Mouse (Mus musculus) left cerebral cortex, adult 18-20 months (tissue): ENCODE data around the gene Rwdd2a. TPM values are rescaled to one million over a fixed set of nuclear protein-coding genes. Genes with fewer than 3 reads are reported as not detected.
"Not testable (repeated sequence)": the region's sequence is repeated elsewhere in the genome, so short reads cannot be mapped to it uniquely, and the experiment has no call there.

Source experiments
- DNase-seq, 2 experiments: peaks; one replicate each; pipeline ENCODE4 v3.0.0; 2021 to 2022; ENCODE audit warnings: low spot score in 2 of 2, mixed read lengths in 1 of 2
- total RNA-seq, 2 experiments: library from RNA; stranded (reverse); gene quantifications; 2 replicates each; pipeline ENCODE4 v1.2.3; 2021

Rwdd2a gene
- total RNA-seq, 2 experiments from 2014 or later: 22.4 to 26.8 TPM

DNA sequence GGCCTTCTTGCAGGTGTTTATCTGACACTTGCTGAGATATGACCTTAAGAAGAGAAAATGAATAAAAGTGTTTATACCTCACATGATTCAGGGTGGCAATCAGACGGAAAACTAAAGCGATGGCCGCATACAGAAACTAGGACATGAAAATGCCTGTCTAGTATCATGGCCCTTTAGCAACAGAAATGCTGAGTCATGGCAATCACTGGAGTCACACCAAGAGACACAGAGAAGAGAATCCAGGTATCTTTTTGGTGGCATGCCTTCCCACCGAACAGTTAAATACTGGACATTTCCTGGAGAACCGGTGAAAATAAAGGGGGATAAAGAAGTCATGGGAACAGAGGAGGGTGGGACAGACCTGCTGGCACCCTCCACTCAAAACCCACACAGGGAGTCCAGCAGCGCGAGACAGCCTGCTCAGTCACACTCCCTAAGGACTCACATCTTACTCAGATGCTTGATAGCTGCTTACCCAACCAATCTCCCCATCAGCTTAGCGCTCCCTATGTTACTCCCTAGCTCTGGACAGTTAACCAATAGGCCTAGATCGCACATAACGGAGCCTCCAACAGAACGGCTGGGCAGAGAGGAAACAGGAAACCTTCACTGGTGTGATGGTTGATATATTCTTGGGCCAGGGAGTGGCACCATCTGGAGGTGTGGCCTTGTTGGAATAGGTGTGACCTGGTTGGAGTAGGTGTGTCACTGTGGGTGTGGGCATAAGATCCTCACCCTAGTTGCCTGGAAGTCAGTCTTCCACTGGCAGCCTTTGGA is 15.4 kb downstream of the Rwdd2a start:
- no peak for DNase-seq

DNA sequence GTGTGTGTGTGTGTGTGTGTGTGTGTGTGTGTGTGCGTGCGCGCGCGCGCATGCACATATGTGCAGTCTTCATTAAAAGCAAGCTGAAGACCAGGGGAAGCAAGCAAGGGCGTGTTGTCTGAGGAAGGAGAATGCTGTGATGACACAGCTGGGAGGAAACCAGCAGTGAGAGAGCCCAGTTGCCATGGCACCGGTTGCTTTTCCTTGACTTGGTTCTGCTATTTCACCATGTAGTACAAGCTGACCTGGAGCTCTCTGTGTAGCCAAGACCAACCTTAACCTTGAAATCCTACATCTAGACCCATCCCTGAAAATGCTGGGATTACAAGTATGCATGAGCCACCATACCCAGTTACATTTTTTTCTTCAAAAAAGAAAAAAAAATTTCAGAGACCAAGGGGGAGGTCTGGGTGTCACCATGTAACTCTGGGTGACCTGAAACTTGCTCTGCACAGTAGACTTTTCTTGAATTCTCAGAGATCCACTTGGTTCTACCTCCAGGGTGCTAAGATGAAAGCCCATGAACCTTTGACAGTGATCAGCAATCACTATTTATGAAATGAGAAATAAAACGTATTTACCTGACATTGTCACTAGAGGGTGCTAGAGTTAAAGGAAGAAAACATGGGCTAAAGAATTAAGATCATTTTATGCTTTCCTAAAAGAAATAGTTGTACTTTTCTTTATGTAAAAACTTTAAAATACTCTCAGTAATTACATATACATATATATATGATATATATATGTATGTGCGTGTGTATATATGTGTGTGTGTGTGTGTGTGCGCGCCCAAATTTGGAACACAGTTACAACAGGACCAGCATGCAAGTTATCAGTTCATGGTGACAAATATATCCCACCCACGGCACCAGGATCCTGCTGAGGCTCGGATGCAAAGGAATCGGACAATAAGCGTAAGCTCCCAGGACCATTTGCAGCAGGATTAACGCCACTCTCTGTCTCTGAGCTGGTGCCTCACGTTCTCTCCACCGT is 21.2 kb downstream of the Rwdd2a start:
- peak; percentile 43 to 65 for DNase-seq

DNA sequence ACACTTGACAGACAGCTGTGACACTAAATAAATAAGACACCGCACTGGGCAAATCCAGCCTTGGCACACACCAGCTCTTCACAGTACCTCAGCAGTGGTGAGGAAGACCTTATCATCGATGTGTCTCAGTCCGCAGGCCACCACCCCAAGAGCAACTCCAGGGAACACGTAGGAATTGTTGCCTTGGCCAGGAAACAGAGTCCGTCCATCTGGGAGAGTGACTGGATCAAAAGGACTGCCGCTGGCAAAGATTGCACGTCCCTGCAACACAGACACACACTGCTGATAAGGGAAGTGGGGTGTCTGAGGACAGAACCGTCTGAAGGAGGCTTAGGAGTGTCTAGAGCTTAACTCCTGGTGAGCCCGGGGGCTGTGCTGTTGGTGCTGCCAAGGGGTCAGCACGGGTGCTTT is 22.6 kb downstream of the Rwdd2a start:
- not testable (repeated sequence) for DNase-seq

DNA sequence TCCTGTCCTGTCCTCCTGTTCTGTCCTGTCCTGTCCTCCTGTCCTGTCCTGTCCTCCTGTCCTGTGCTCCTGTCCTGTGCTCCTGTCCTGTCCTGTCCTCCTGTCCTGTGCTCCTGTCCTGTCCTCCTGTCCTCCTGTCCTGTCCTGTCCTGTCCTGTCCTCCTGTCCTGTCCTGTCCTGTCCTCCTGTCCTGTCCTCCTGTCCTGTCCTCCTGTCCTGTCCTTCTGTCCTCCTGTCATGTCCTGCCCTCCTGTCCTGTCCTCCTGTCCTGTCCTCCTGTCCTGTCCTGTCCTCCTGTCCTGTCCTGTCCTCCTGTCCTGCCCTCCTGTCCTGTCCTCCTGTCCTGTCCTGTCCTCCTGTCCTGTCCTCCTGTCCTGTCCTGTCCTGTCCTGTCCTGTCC is 25.2 kb downstream of the Rwdd2a start:
- not testable (repeated sequence) for DNase-seq

DNA sequence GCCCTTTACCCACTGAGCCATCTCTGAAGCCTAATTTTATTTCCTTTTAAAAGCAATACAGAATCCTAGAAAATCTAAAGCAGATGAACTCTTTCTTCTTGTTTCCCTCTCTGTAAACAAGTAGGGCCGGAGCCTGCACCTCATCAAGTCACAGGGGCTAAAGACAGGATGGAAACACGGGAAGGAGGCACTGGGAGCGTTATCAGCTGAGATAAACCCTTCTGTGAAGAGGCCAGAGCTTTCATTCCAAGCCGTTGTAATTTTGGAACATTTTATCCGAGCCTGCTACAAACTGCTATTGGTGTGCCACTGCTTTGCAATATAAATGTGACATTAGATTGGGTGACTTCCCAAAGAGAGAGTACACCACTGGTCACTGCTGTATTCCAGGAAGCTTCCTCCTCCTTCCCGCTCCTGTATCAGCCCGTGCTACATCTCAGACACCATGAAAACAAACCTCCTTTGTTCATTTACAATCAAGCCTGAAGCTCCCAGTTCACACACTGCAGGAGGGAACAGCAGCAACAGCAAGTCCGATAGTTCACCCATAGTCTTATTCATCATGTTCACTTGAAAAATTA is 28.0 kb downstream of the Rwdd2a start:
- no peak for DNase-seq

DNA sequence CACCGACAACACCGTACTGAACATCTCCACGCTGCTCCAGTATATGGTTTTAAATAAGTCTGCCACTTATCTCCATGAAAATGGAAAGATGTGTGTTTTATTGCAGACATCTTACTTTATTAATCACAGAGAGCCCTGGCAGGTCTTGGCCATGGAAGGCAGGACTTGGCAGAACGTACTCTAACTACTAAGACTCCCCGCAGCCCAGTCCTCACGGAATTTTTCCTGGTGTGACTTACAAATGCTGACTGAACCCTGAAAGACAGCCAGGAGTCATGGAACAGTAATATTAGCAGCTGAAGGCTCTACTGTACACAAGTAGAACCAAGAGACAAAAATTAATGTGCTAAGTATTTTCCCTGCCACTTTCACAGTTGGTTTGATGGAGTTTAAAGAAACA is 34.0 kb downstream of the Rwdd2a start:
- no peak for DNase-seq

- no peak for DNase-seq
Observed at GRCm38 (mm10) chr9:86612091-86612490, 40.3 kb downstream of the Rwdd2a start.

- DNase-seq: no peak
Observed at GRCm38 (mm10) chr9:86615765-86616164, 44.0 kb downstream of the Rwdd2a start.

GRCm38 (mm10) chr9:86617837-86618492 is 46.2 kb downstream of the Rwdd2a start:
- DNase-seq: no peak

DNA sequence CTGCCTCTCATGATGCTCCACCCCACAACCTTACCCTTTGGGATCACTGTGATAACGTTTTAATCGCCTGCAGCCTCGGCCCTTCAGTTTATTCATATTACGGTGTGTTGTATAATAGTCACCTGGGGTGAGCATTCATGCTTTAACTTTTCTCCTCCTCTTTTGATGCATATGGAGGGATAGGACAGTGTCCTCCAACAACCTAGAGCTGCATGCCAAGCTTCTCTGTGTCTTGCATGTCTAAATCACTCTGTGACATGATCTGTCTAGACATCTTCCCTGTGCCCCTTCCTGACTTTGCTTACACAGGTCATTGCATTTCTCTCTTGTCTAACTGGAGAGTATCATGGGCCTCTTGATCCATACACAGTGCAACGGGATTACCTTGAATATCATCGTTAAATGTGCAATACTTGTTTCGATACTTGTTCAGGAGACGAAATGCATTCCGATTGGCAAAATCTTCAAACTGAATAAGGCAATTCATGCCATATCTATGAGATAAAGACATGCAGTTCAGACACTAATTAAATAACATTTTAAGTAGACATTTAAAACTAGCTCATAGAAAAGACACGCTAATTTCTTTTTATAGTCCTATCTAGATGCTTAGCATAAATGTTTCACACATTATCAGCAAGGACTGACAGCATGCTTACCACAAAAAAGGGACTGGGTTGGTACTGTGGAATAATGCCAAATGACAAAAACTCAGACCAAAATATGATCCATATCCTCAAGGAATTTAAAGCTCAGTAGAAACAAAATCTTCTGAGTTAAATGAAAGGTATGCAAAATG is 47.7 kb downstream of the Rwdd2a start:
- DNase-seq: no peak

GRCm38 (mm10) chr9:86622062-86622461 is 50.3 kb downstream of the Rwdd2a start:
- no peak for DNase-seq

GRCm38 (mm10) chr9:86624039-86624438 is 52.2 kb downstream of the Rwdd2a start:
- DNase-seq: no peak

Other genes starting within 250 kb of the Rwdd2a start
- 1 to 10 TPM; 5.7 to 7.3 TPM for gene Ube2cbp, start 107.0 kb upstream of the Rwdd2a start, total RNA-seq
- gene Dop1a, start 104.8 kb upstream of the Rwdd2a start, total RNA-seq: 10 to 100 TPM; 55.1 to 57.1 TPM
- 10 to 100 TPM; 17.5 to 19.2 TPM for gene Pgm3, start 149 bp upstream of the Rwdd2a start, total RNA-seq
- 10 to 100 TPM; 49.3 to 52.9 TPM for gene Me1, start 124.0 kb downstream of the Rwdd2a start, total RNA-seq
- gene Prss35, start 171.7 kb downstream of the Rwdd2a start, total RNA-seq: 1 to 10 TPM; 1.1 to 2.4 TPM